Mouse (Mus musculus) R1 (cell line): ENCODE measurements around the gene Tmprss2.
"Not testable (repeated sequence)": the region's sequence is repeated elsewhere in the genome, so short reads cannot be mapped to it uniquely, and the experiment has no call there.

Experiments used
- DNase-seq: peaks from one replicate; pipeline ENCODE4 v3.0.0-alpha.2; 2018; ENCODE audit warnings: low read depth, low spot score

Tmprss2 gene

GRCm38 (mm10) chr16:97591512-97591911 is 19.5 kb downstream of the Tmprss2 start:
- no peak for DNase-seq

GRCm38 (mm10) chr16:97582876-97583275 is 28.1 kb downstream of the Tmprss2 start:
- not testable (repeated sequence) for DNase-seq

GRCm38 (mm10) chr16:97569426-97569825 is 41.6 kb downstream of the Tmprss2 start:
- no peak for DNase-seq

GRCm38 (mm10) chr16:97568662-97569061 is 42.3 kb downstream of the Tmprss2 start:
- peak; percentile 5 for DNase-seq

GRCm38 (mm10) chr16:97544340-97544739 is 66.7 kb downstream of the Tmprss2 start:
- no peak for DNase-seq

- no peak for DNase-seq
Observed at GRCm38 (mm10) chr16:97536859-97537258, 74.1 kb downstream of the Tmprss2 start.

GRCm38 (mm10) chr16:97535808-97536413 is 75.1 kb downstream of the Tmprss2 start:
- DNase-seq = no peak

GRCm38 (mm10) chr16:97534876-97535461 is 76.0 kb downstream of the Tmprss2 start:
- no peak for DNase-seq

GRCm38 (mm10) chr16:97534448-97534847 is 76.5 kb downstream of the Tmprss2 start:
- DNase-seq = no peak

- DNase-seq = no peak
Observed at GRCm38 (mm10) chr16:97533751-97534150, 77.2 kb downstream of the Tmprss2 start.

- no peak for DNase-seq
Observed at GRCm38 (mm10) chr16:97533126-97533525, 77.9 kb downstream of the Tmprss2 start.

- DNase-seq = no peak
Observed at GRCm38 (mm10) chr16:97529241-97529640, 81.8 kb downstream of the Tmprss2 start.

GRCm38 (mm10) chr16:97523024-97523423 is 88.0 kb downstream of the Tmprss2 start:
- DNase-seq = peak; percentile 90

- no peak for DNase-seq
Observed at GRCm38 (mm10) chr16:97521983-97522382, 89.0 kb downstream of the Tmprss2 start.

GRCm38 (mm10) chr16:97516341-97516740 is 94.7 kb downstream of the Tmprss2 start:
- DNase-seq = peak; percentile 18
